ENCODE assay signal across 17 mouse cellular contexts in the genomic region with DNA sequence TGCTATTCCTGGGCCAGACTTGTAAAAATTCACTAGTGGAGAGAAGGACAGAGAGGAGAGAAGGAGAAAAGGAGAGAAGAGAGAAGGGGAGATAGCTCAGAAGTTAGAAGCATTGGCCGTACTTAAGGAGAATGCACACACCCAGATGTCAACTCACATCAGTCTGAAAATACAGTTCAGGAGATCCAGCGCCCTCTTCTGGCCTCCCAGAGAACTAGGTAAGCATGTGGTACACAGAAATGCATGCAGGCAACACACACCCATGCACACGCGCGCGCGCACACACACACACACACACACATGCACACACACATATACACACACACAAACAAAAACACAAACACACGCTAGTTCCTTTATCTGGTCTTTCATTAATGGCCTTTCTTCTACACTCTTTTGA. TPM values are rescaled to one million over a fixed set of nuclear protein-coding genes. Genes with fewer than 3 reads are reported as not detected.
A peak's percentile ranks its signal among the peaks of the same experiment; 100 is the strongest.
DNase-seq lines count a peak whose midpoint lies in the region; ATAC-seq and TF ChIP-seq lines count a peak whose summit lies in the region.
"Had no signal": no experiment of that assay in that cellular context is flagged by ENCODE, and none has a peak within 500 bp of the region (broad histone marks: within the 10 kb centered on the region; RNA-seq: fewer than 3 reads in every experiment).

No protein-coding gene starts in this region.

- H3K27ac ChIP-seq in kidney, postnatal 0 days = no peak overlapping the region
- H3K27ac ChIP-seq in MEL (ENCODE audit: control insufficient read depth, low read depth, low read length) = no peak overlapping the region
- H3K27ac ChIP-seq in left cerebral cortex, adult 2 months = no peak overlapping the region
- H3K27ac ChIP-seq: embryonic facial prominence, embryonic 13.5 days; heart, embryonic 15.5 days had no signal

- no peaks in the 10 kb centered on the region for H3K9me3 ChIP-seq in kidney, postnatal 0 days (replicated peaks; ENCODE audit: low read length)
- H3K9me3 ChIP-seq in MEL (replicated peaks; ENCODE audit: insufficient read depth, low read length) = no peaks in the 10 kb centered on the region
- H3K9me3 ChIP-seq: embryonic facial prominence, embryonic 13.5 days; heart, embryonic 15.5 days had no signal

- H3K27me3 ChIP-seq in kidney, postnatal 0 days (ENCODE audit: insufficient read depth, low read length) = no peaks in the 10 kb centered on the region
- H3K27me3 ChIP-seq in MEL (ENCODE audit: control insufficient read depth in 1 of 2, insufficient read depth in 2 of 2, low read length in 2 of 2) = no peaks in the 10 kb centered on the region; a peak in 1 of 4 replicates
- H3K27me3 ChIP-seq: embryonic facial prominence, embryonic 13.5 days; heart, embryonic 15.5 days had no signal

- intact Hi-C loops in left cerebral cortex, adult 2 months (cut with DNase I) = no loop called here

- TF ChIP-seq RAD21 in MEL (IDR thresholded peaks at IDR 0.05; ENCODE audit: low read depth, low read length) = no peak; the same call in none of the 2 replicates

- no peak overlapping the region for H3K4me2 ChIP-seq in kidney, postnatal 0 days (ENCODE audit: low read length)
- H3K4me2 ChIP-seq: embryonic facial prominence, embryonic 13.5 days; heart, embryonic 15.5 days had no signal

- TF ChIP-seq CTCF in kidney, postnatal 0 days (IDR thresholded peaks at IDR 0.05; ENCODE audit: low read depth) = peak; percentile 49
- peak; percentile 37 to 40 (median 39); a peak in 5 of 6 replicates for TF ChIP-seq CTCF in MEL (IDR thresholded peaks at IDR 0.05 in 2 of 3, conservative IDR thresholded peaks at IDR 0.05 in 1 of 3; ENCODE audit: control insufficient read depth in 1 of 3, insufficient read depth in 1 of 3, low read depth in 2 of 3, low read length in 3 of 3, poor library complexity in 1 of 3, severe bottlenecking in 1 of 3)
- TF ChIP-seq CTCF in left cerebral cortex, adult 2 months (IDR thresholded peaks at IDR 0.05) = no peak; the same call in 1 of the 2 replicates

- TF ChIP-seq POLR2A in MEL (IDR thresholded peaks at IDR 0.05; ENCODE audit: control insufficient read depth in 1 of 2, insufficient read depth in 1 of 2, low read depth in 1 of 2, low read length in 2 of 2, poor library complexity in 1 of 2) = no peak

- 89% methylated on average over 8 of the region's 8 CpGs for WGBS in kidney, postnatal 0 days

- peak; percentile 4 for DNase-seq in kidney, postnatal 0 days (ENCODE audit: low spot score)
- DNase-seq in kidney, postnatal 10 days = no peak
- peak; percentile 35 for DNase-seq in thymus, postnatal 4 days
- DNase-seq in thymus, postnatal 10 days (ENCODE audit: low spot score in 2 of 2) = no peak
- peak; percentile 21 for DNase-seq in MEL (ENCODE audit: low read depth, low spot score)
- no peak for DNase-seq in left cerebral cortex, adult 2 months (ENCODE audit: extremely low spot score in 1 of 2, low spot score in 2 of 2)
- DNase-seq in adrenal gland, adult 18-20 months (ENCODE audit: low spot score in 2 of 2) = no peak
- DNase-seq: adrenal gland, adult 8-10 months; cerebellum, adult 18-20 months; heart, adult 11 months; kidney, postnatal 14 days; lung, adult 2 months; right cerebral cortex, postnatal 14 days; thymus, postnatal 14 days had no signal

- no peak overlapping the region for H3K4me3 ChIP-seq in kidney, postnatal 0 days (replicated peaks; ENCODE audit: low read depth, low read length)
- no peak overlapping the region for H3K4me3 ChIP-seq in MEL (ENCODE audit: control insufficient read depth in 1 of 2, insufficient read depth in 1 of 2, low read depth in 2 of 2, low read length in 2 of 2)
- H3K4me3 ChIP-seq in left cerebral cortex, adult 2 months = no peak overlapping the region
- H3K4me3 ChIP-seq: embryonic facial prominence, embryonic 13.5 days; heart, embryonic 15.5 days had no signal

- no peak for ATAC-seq in kidney, postnatal 0 days (replicated peaks; ENCODE audit: low FRiP score, low read depth)
- ATAC-seq: forebrain, embryonic 16.5 days had no signal

- no peak for TF ChIP-seq EP300 in MEL (IDR thresholded peaks at IDR 0.05; ENCODE audit: low read depth in 1 of 2, low read length in 2 of 2)

- no peak overlapping the region for H3K9ac ChIP-seq in kidney, postnatal 0 days (ENCODE audit: low read depth, low read length)
- no peak overlapping the region for H3K9ac ChIP-seq in MEL (ENCODE audit: control insufficient read depth, low read depth, low read length, poor library complexity, severe bottlenecking)
- H3K9ac ChIP-seq: embryonic facial prominence, embryonic 13.5 days; heart, embryonic 15.5 days had no signal

- H3K36me3 ChIP-seq in kidney, postnatal 0 days (ENCODE audit: insufficient read depth, low read length) = no peaks in the 10 kb centered on the region
- peaks cover 0 to 13% of the 10 kb centered on the region in 2 experiments; a peak in 2 of 4 replicates for H3K36me3 ChIP-seq in MEL (ENCODE audit: control insufficient read depth in 1 of 2, insufficient read depth in 2 of 2, low read length in 2 of 2)
- H3K36me3 ChIP-seq: embryonic facial prominence, embryonic 13.5 days; heart, embryonic 15.5 days had no signal

- H3K4me1 ChIP-seq in kidney, postnatal 0 days (replicated peaks; ENCODE audit: insufficient read depth, low read length) = peaks cover 10% of the 10 kb centered on the region; the same call in 1 of the 2 replicates
- peaks cover 5 to 17% of the 10 kb centered on the region in 2 experiments; a peak in 3 of 4 replicates for H3K4me1 ChIP-seq in MEL (ENCODE audit: control insufficient read depth in 1 of 2, insufficient read depth in 2 of 2, low read length in 2 of 2)

- H3K79me2 ChIP-seq in MEL (ENCODE audit: control insufficient read depth, insufficient read depth, low read length, poor library complexity) = no peaks in the 10 kb centered on the region

TF ChIP-seq in MEL, 35 proteins besides CTCF, POLR2A, EP300 and RAD21:
- TF ChIP-seq MAX (IDR thresholded peaks at IDR 0.05; ENCODE audit: low read length) (no peak), MEF2A (IDR thresholded peaks at IDR 0.05; ENCODE audit: extremely low read depth, insufficient replicate concordance, low read depth, low read length, poor library complexity, severe bottlenecking) (no peak)

RNA-seq across cellular contexts. Expression of a gene that starts 17.0 kb away (rescaled TPM):
- 41.2 and 46.2 TPM in 2 replicates for polyA plus RNA-seq in kidney, postnatal 0 days (2015; fragmentation: Nextera tagmentation; extraction: Ambion mirVana)
- 9.0 and 10.6 TPM in 2 replicates for total RNA-seq in MEL (2012; rRNA removed)
- polyA plus RNA-seq in MEL (2012; ENCODE audit: insufficient read depth in 1 of 2, insufficient read length in 2 of 2, low read depth in 1 of 2, low replicate concordance in 2 of 2, missing spikeins in 1 of 2) = 10 to 100 TPM in 1 of 2 experiments, not detected in 1; 19.1 TPM
- 10 to 100 TPM; 58.4 to 61.5 TPM for total RNA-seq in left cerebral cortex, adult 2 months (2021)
- total RNA-seq in adrenal gland, adult 18-20 months (2021) = 100 to 1,000 TPM; 133 to 161 TPM

Comparison
In these comparisons a context has a peak if more than half of its experiments do, and no peak if none do; other contexts are left out.
1. DNase-seq: peak in kidney, postnatal 0 days (single experiment), thymus, postnatal 4 days (single experiment) and MEL (single experiment); none in kidney, postnatal 10 days (single experiment), thymus, postnatal 10 days (0 of 2), left cerebral cortex, adult 2 months (0 of 2) and adrenal gland, adult 18-20 months (0 of 2).